Mouse (Mus musculus): Measurements from ENCODE around the gene Nnmt.

Nnmt gene

GRCm38 (mm10) chr9:48558637-48559036, 46.3 kb downstream of the Nnmt start:
- DNase-seq (ENCODE audit: low spot score in 2 of 2): peak; percentile 88 to 90

DNA sequence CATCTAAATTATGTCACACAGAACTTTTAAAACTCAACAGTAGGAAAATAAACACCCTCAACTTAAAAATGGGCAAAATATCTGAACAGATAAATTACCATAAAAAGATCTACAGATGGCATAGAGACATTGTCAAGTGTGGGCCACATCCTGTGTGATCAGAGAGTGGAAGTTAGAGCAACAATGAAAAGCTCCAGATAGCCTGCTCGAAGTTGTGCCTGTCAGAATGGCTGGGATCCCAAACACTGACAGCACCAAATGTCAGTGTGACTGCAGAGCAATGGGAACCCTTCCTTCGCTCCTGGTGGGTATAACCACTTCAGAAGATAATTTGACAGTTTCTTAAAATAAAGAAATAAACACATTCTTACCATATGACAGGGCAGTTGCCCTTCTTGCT, 55.9 kb downstream of the Nnmt start:
- DNase-seq (ENCODE audit: low spot score in 2 of 2): no peak

DNA sequence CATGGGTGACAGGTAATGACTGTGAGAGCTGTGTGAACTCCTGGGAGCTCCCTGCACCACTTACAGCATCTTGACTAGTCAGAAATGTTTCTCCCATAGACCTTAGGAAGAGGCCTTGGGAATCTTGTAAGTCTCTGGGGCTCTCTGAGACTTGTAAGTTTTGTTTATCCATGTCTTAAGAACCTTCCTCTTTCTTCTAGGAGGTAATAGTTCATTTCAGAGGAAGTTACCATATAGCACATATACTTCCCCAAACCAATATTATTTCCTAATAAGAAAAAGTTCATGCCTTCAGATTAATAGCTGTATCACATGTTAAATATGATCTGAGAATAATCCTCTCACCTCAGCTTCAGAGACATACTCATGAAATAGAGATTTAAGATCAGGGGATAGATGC, 57.7 kb downstream of the Nnmt start:
- DNase-seq (ENCODE audit: low spot score in 2 of 2): no peak
